Mouse (Mus musculus): Measurements from ENCODE around the gene Gpr33. TPM values are rescaled to one million over a fixed set of nuclear protein-coding genes. Genes with fewer than 3 reads are reported as not detected.

Gpr33 gene
- total RNA-seq (2021): under 1 TPM in 1 of 2 experiments, not detected in 1; 0.22 TPM
- long read RNA-seq, experiment 1: 0 reads
- long read RNA-seq, experiment 2: 0 reads

- no peak for DNase-seq (ENCODE audit: low spot score in 2 of 2)
These were observed at the start of gene Gpr33 for GRCm38 (mm10) chr12:52027963-52028362. TSS of gene Gpr33 (minus strand) at chr12:52028063.

DNA sequence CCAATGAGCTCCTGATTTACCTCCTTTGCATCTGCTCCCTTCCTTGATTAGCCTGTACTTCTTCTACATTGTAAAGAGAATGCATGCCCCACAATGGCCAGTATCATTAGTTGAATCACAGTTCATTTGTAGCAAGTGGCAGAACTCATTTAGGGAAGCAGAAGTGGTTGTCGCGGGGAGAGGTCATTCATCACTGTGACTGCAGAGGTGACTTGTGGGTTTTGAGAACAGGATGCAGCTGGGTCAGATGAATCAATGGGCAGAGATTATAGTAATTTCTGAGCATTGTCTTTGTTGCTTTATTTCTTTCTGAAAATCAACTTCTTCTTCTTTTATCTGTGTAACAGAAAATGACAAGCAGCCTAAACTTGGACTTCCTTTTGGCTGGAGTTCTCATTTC lies 21.5 kb upstream of the Gpr33 start:
- DNase-seq (ENCODE audit: low spot score in 2 of 2): no peak

- DNase-seq (ENCODE audit: low spot score in 2 of 2): no peak
These were observed 18.5 kb upstream of the Gpr33 start for GRCm38 (mm10) chr12:52046371-52046770.

DNA sequence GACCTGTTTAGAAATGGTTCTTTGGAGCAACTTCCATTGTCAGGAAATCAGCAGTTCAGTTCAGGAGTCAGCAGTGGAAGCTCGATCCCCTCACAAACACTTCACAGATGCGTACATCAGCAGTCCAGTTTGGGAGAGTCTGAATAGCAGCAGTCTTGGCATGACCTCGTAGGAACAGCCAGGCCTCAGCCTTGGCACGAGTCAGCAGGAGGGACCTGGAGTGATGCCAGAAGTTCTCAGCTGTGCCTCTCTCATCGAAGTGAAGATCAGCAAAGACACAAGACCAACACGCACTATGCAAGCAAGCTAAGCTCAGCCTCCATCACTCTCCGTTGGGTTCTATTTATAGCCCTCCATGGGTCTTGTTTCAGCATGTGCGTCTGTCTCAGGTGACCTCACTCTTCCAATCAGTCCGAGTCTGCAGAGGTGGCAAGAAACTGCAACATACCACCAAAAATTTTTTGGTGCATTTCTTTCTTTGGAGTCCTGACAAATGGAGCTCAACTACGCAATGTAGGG lies 15.0 kb upstream of the Gpr33 start:
- peak; percentile 19 to 26 for DNase-seq (ENCODE audit: low spot score in 2 of 2)

DNA sequence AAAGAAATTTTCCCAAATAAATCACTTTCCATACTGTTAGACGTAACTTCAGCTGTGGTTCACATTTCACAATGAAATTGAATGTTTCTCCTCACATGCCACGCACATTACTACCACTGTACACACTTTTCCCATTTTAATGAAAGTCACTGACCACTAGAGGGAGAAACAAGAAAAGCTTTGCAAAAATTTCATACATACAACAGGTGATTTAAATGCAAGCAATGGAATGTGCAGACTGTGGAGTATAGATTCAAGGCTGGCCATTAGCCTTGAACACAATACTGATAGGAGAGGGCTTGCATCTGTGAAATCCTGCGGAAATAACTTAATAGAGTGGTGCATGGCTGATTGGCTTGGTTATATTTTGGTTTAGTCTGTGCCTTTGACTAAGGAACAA lies 10.5 kb upstream of the Gpr33 start:
- DNase-seq (ENCODE audit: low spot score in 2 of 2): no peak

GRCm38 (mm10) chr12:52034956-52035355 lies 7.1 kb upstream of the Gpr33 start:
- no peak for DNase-seq (ENCODE audit: low spot score in 2 of 2)

DNA sequence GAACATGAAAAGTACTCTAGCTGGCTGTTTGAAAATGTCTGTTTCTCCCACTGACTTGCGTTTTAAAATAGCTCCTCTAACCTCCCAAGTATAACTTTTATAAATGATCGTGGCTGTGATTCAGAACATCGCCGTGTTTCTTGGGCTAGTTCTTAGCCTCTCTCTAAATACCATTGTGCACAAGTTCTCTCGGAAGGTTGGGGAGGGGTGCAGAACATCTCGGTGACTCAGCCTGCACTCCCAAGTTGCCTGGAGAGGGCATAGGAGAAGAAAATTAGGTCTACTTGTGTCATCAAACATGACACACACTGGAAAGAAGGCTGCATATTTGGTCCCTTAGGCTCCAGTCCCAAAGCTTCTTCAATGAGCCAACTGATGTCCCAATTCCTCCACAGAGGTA lies 4.4 kb upstream of the Gpr33 start:
- no peak for DNase-seq (ENCODE audit: low spot score in 2 of 2)

DNA sequence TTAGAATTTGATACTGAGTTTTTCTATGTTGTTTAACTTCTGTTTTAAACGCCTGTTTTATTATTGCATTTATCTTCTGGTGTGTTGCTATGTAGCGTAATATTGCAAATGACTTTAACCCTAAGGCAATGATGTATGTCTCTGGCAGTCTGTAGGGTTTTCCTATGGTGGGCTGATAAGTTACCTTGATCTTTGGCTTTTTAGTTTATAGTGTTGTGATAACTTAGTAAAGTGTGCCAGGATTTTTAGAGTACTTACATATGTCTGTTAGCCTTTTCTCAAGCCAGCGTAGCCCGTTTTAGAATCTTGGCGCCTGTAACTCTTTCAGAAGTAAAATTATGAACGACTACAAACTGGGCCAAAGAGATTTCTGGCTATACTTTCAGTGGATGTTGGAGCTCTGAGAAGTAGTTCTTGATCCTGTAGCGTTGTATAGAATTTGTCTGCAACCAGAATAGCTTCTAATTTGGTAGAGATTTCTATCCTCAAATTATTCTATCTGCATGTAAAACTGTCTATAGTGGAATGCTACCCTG lies 13.3 kb downstream of the Gpr33 start:
- DNase-seq (ENCODE audit: low spot score in 2 of 2): no peak

DNA sequence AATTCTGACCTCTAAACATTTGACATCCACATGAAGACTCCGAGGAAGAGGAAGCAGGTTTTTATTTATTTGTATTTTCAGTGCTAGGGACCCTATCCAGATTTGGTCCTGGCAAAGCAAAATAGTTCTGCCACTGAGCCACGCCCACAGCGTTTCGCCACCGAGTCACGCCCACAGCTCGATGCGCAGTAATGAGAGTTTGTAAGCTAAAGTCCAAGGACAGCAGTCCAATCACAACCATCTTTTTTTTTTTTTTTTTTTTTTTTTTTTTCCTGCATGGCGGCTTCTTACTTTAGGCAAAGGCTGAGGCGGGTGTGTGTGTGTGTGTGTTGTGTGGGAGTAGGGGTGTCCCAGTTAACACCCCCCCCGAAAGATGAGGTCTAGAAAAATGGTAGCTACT lies 13.8 kb downstream of the Gpr33 start:
- peak in 1 of 2 experiments; percentile 34 for DNase-seq (ENCODE audit: low spot score in 2 of 2)

- no peak for DNase-seq (ENCODE audit: low spot score in 2 of 2)
These were observed 14.6 kb downstream of the Gpr33 start for GRCm38 (mm10) chr12:52013274-52013673.

DNA sequence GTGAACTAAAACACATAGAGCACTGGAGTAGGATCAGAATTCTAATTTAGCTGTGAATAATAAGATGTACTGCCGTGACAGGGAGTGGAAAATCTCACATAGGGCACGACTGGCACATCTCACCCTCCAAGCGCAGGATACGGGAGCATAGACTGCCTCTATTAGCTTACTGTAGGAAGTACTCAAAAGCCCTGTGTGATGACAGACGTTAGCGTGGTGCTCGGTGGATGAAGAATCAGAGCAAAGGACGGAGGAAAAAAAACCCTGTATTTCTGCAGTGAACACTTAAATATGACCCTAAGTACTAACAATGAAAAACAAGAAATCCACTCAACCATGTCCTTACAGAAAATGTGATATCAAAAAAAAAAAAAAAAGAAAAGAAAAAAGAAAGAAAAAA lies 15.7 kb downstream of the Gpr33 start:
- DNase-seq (ENCODE audit: low spot score in 2 of 2): no peak

GRCm38 (mm10) chr12:52010630-52010961 lies 17.3 kb downstream of the Gpr33 start:
- DNase-seq (ENCODE audit: low spot score in 2 of 2): no peak

GRCm38 (mm10) chr12:52009928-52010629 lies 17.8 kb downstream of the Gpr33 start:
- DNase-seq (ENCODE audit: low spot score in 2 of 2): no peak

DNA sequence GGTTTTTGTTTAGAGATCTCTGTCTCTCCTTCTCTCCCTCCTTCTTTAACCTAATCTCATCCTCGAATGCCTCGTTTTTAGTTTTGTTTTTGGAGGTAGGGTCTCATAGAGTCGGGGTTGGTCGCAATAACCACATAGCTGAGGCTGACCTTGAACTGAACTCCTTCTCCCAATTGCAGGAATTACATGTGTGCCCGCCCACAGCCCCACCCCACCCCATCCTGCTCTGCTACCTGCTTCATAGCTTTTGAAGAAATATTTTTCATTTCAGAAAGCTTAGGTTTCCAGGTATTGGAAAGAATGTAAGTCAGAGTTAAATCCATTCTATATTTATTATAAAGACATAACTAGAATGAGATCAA lies 21.2 kb downstream of the Gpr33 start:
- DNase-seq (ENCODE audit: low spot score in 2 of 2): no peak

DNA sequence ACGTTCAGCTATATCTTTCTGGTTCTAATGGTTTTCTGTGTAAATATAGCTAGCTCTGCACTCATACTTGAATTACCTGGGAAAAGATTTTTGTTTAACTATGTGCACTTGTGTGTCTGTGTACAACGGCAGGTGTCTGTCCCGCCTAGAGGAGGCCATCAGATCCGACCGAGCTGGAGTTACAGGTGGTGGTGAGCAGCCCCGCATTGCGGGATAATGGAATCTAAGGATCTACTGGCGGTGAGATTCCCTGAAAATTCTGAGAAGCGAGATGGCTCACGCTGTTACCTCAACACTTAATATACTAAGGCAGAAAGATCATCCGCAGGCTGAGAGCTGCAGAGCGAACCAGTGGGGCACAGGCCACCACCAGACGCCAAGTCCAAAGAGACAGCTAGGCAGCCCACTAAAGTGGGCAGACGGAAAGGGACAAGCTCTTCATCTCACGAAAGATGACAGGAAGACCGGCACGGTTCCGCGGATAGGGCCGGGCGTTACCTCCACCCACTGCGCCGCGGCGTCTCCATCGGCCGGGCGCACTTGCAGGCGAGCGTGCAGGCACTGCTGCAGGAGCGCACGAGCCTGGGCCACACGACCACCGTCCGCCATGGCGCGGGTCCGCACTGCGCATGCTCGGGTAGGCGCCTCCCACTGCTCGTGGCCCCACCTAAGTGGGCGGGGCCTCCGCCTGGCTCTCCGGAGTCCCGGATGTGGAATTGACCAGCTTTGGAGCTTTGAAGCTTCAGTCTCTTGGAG lies 21.8 kb downstream of the Gpr33 start, which contains the start of gene Dtd2:
TSS of gene Dtd2 (minus strand) at position 625 of the 756 bp plus-strand sequence.
- peak; percentile 95 for DNase-seq (ENCODE audit: low spot score in 2 of 2)

GRCm38 (mm10) chr12:52002746-52003145 lies 25.1 kb downstream of the Gpr33 start:
- DNase-seq (ENCODE audit: low spot score in 2 of 2): no peak

DNA sequence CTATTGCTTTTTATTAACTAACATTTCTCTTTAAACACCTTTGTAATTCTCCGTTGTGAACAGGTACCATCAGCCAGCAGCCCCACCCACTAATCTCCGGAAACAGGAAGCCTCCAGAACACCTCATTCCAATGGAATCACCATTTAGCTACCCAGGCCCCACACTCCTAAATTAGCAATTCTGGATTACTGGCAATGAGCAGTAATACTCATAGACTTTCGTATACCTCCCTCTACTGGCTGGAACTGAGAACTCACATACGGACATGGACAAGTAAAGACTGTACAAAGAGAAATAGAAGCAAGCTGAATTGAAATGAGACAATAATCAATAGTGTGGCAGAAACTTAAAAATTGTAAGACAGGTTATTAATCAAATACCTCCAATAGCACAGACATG lies 26.3 kb downstream of the Gpr33 start:
- DNase-seq (ENCODE audit: low spot score in 2 of 2): peak; percentile 30 to 50

- no peak for DNase-seq (ENCODE audit: low spot score in 2 of 2)
These were observed 29.4 kb downstream of the Gpr33 start for GRCm38 (mm10) chr12:51998366-51998932.

DNA sequence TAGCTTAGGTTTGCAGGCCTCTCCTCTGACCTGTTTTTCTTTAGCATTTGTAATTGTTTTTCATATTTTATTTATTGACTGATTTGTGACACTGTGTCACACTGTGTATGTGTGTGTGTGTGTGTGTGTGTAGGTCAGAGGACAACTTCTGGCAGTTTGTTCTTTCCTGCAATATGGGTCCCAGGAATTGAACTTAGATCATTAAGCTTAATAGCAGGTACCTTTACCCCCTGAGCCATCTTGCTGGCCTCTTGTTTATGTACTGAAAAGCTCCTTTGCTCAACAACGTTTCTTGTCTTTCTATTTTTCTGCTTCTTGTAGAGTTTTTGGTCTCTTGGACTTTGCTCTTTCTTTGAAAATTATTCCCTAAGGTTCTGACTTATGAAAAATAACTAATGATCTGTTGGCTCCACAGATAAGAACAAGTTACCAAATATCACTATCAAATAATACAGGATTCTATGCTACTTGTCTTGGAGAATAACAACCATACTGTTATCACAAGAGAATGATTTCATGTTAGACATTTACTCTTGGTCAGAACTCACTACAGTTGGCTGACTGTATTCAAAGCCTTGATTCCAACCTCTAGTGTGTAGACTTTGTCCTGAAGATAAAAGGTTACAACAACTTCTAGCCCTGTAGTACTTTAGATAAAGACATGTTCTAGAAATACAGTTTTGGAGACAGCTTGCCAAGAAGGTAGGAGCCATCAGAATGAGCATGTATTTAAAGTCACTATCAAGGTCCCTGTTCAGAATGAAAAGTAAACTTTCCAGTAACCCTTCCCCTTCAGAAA lies 31.9 kb downstream of the Gpr33 start:
- DNase-seq (ENCODE audit: low spot score in 2 of 2): no peak

DNA sequence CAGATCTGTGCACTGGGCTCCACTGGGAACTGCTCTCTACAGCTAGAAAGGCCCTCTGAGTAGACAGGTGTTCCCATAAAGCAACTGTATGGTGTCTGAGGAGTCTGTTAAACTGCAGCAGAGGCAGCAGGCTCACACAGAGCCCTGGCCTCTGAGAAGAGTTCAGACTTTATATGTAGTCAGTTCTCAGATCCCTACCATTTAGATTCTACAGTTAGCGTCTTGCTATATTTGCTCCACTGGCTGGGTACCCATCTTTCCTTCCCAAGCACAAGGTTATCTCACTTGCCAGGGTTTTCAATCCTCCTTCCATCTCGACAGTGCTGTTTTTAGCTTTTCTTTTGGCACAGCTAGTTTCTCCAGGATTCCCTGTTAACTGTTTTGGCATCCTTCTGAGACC lies 37.2 kb downstream of the Gpr33 start:
- no peak for DNase-seq (ENCODE audit: low spot score in 2 of 2)

- no peak for DNase-seq (ENCODE audit: low spot score in 2 of 2)
These were observed 39.3 kb downstream of the Gpr33 start for GRCm38 (mm10) chr12:51988536-51988935.

Data from adrenal gland, adult 18-20 months (tissue).